Mouse (Mus musculus) CD4-positive, CD25-positive, alpha-beta regulatory T cell, adult 2 months (primary cell): ENCODE results near the gene Phactr4.
A peak's percentile ranks its signal among the peaks of the same experiment; 100 is the strongest.
"Not testable (repeated sequence)": the region's sequence is repeated elsewhere in the genome, so short reads cannot be mapped to it uniquely, and the experiment has no call there.

Source experiments
- DNase-seq: peaks from one replicate; pipeline ENCODE4 v3.0.0-alpha.2; 2012; ENCODE audit warnings: low read depth, low spot score

The Phactr4 gene

GRCm38 (mm10) chr4:132421923-132422782 is at the start of gene Phactr4:
TSS of gene Phactr4 (minus strand) at chr4:132422489.
- DNase-seq = peak; percentile 72

- no peak for DNase-seq
These were observed 47.6 kb upstream of the Phactr4 start for GRCm38 (mm10) chr4:132469873-132470272.

- no peak for DNase-seq
These were observed 41.9 kb upstream of the Phactr4 start for GRCm38 (mm10) chr4:132464255-132464613.

DNA sequence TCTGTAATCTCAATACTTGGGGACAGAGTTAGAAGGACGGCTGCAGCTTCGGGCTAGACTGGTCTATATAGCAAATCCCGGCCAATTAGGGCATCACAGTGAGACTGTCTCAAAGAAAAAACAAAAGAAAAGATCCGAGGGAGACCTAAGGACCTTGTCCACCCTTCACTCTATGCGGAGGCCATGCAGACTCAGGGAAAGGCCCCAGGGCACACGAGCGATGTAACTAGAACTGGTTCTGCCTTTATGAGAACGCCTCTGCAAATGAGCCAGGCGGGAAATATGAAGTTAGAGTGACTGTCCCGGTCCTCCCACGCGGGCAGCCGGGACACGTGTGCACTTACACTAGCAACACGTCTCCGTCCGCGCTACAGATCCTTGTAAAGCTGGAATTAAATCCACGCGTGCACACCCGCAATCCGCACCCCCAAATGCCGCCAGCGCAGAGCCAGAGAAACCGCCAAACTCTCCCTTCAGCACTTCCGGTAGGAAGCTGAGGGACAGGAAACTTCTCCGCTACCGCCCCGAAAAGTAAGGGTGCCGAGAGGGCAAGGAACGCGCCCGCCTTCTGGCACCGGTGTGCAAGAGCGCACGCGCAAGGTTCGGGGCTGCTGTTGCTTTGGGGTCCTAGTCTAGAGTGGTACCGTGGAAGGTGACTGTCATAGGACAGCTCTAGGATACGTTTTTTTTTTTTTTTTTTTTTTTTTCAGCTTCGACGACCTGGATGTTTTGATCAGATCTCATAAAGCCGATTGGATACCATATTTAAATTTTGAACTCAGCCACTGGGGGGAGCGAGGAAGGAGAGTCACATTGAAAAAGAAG is 41.4 kb upstream of the Phactr4 start, which contains the start of gene Med18:
TSS of gene Med18 (minus strand) at position 492 of the 825 bp plus-strand sequence.
- peak; percentile 94 for DNase-seq

GRCm38 (mm10) chr4:132462836-132463235 is 40.5 kb upstream of the Phactr4 start:
- DNase-seq = no peak

DNA sequence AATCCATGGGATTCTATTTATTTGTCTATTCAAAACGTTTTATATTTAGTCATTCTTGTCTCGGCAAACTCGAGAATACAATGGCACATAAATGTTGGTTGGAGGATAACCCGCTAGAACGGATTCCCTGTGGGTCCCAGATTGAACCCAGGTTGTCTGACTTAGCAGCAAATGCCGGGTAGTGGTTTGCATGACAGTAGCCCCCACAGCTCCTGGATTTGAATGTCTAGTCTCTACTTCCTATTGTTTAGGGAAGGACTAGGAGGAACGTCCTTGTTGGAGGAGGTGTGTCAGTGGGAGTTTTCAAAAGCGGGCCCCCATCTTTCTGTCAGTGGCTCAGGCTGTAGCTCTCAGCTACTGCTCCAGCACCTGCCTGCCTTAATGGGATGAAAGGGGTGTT is 37.9 kb upstream of the Phactr4 start:
- DNase-seq = no peak

GRCm38 (mm10) chr4:132455561-132455960 is 33.3 kb upstream of the Phactr4 start:
- no peak for DNase-seq

DNA sequence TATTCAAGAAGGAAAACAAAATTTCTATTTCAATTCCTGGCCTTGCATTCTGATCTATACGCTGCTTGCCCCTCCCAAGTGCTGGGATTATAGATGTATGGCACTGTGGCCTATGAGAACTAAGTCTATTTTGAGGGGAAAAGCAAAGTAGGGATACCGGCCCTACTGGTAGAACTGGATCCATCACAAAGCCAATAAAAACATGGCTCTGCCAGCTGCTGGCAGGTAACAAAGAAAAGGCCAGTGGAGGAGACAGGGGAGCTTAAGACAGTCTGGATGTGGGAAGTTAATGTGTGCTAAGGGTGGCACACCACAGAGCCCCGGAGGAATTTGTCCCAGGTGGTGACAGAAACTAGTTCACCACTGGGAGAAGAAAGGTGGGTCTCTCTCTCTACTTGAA is 32.9 kb upstream of the Phactr4 start:
- no peak for DNase-seq

GRCm38 (mm10) chr4:132454216-132454615 is 31.9 kb upstream of the Phactr4 start:
- DNase-seq = no peak

DNA sequence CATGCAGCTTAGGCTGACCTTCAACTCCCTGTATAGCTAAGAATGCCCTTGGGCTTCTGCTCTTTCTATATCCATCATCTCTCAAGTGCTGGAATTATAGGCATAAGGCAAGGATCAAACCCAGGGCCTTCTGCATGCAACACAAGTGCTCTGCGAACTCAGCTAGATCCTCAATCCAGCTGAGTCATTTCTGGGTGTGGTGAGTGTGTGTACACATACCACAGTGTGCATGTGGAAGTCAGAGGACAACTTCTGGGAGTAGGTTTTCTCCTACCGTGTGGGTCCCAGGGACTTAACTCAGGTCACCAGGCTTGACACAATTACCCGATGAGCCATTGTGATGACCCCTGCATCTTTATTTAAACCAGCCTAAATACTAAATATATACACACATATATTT is 27.5 kb upstream of the Phactr4 start:
- DNase-seq = no peak

DNA sequence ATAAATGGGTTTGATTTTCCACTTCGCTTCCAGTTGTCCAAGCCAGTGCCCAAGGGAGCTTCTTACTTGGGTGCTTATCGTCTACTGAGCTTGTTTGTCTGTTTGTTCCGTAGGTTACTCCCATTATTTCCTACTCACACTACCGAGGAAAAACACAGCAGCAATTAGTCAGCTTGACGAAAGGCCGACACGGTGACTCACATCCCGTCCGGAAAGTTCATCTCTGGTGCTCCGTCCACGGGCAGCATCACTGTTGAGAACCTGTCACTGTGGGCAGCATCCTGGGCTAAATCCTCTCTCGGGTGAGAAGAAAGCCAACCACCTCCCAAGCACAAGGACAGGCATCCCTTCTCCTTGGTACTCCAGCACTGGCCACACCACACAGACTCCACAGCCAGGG is 23.8 kb upstream of the Phactr4 start:
- DNase-seq = no peak

DNA sequence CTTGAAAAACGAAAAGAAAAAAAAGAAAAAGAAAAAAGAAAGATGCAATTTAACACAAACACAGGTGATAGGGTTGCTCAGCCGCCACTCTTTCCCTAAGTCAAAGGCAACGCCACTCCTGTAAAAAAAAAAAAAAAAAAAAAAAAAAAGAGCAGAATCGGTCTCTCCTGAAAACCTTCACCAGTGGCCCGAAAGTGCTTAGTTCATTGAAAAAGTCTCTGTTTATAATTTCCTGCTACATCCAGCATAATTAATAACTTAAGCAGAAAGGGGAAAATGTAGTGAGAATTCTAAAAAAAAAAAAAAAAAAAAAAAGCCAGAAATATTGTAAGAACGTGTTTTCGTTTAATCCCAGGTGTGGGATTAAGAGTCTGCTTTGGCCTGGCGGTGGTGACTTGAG is 22.2 kb upstream of the Phactr4 start:
- DNase-seq = no peak

DNA sequence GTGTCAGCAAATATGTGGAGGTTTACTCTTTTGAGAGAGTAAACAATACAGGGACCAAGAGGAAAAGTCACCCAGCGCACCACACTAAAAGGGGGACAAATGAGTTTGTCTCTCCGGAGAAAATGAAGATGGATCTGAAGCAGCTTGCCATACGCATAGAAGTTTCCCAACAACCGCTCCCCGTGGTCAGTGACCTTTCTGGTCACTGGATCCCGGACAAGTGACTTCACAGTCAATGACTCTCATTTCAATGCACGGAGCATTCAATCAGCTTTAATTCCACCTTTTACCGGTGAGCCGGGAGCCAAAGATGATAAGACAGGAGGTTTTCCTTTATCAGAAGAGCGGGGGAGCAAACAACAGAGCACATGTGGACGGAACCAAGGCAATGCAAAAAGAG is 15.6 kb upstream of the Phactr4 start:
- DNase-seq = no peak

GRCm38 (mm10) chr4:132432717-132433372 is 10.6 kb upstream of the Phactr4 start:
- no peak for DNase-seq

DNA sequence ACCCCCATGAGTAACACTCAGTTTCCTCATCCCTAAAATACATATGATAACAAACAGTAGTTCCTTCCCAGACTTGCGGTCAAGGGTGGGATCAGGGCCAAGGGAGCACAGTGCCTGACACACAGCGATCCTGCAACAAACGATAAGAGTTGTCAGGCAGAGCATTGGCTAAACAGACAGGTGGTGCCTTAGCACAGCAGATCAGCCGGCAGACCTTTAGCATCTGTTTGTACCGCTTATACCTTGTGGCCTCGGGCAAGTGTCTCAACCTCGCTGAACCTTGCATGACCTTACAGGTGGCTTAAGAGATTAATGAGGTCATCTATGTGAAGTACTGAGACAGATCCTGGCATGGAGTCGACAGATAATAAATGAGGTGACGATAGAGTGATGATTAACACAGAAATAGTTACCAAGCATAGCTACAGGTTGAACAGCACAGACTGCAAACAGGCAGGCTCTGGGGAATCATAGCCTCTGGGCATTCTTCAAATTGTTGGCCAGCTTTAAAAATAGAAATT is 5.8 kb upstream of the Phactr4 start:
- no peak for DNase-seq

GRCm38 (mm10) chr4:132427493-132427892 is 5.2 kb upstream of the Phactr4 start:
- DNase-seq = no peak

DNA sequence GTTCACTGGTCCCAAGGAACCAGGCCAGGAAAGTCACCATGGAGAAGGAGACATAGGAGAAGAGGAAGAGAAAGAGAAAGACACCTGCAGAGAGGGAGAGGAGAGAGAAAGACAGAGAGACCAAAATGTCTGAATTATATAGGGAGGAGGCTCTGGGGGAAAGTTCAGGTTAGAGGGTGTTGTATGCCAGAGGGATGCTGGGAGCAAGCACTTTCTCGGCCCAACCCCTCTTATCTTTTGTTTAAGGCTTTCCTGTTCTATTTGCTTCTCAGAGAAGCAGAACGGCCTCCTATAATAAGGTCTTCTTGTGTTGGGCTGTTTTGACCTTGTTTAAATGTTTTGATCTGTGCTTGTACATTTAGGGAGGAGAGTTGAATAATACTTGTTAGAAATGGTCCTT is 3.7 kb upstream of the Phactr4 start:
- DNase-seq = no peak

- DNase-seq = peak; percentile 53
These were observed 2.5 kb upstream of the Phactr4 start for GRCm38 (mm10) chr4:132424765-132425164.

- DNase-seq = no peak
These were observed 750 bp downstream of the Phactr4 start for GRCm38 (mm10) chr4:132421556-132421922.

- no peak for DNase-seq
These were observed 1.8 kb downstream of the Phactr4 start for GRCm38 (mm10) chr4:132420471-132420870.

DNA sequence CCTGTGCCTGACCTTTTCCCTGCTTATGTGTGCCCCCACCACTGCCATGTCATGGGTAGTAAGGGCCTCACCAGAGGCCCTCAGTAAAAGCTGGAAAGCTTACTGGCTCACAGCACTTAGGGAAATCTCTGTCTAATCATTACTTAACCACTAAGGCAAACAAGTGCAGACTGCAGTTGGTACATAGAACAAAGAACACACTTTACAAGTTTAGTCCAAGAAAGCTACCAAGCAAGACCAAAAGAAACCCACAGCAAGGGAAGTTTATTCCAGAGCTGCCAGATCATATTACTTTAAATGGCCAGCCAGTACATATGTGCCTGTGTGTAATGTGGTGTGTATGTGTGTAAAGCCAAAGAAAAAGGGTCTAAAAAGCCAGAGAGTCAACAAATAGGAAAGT is 6.3 kb downstream of the Phactr4 start:
- DNase-seq = no peak

DNA sequence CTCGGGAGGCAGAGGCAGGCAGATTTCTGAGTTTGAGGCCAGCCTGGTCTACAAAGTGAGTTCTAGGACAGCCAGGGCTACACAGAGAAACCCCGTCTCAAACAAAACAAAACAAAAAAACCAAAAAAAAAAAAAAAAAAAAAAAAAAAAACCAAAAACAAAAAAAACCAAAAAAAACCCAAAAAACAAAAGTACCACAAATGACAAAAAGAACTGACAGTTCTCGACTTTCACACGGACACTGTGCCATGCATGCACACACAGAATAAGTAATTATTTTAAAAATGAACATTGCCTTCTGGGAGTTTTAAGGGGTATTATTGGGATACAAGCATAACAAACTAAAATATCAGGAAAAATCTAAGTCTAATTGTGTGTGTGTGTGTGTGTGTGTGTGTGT is 9.0 kb downstream of the Phactr4 start:
- DNase-seq = not testable (repeated sequence)
